Mouse (Mus musculus) hindbrain, embryonic 10.5 days (tissue): ENCODE measurements around the gene Lcn4. TPM values are rescaled to one million over a fixed set of nuclear protein-coding genes. Genes with fewer than 3 reads are reported as not detected.

Experiments used
- DNase-seq: peaks from one replicate; pipeline ENCODE4 v3.0.0-alpha.2; 2017; ENCODE audit warnings: low spot score
- H3K27ac ChIP-seq: fragments of 300-500 bp; sonication (generic); 2 replicates; pipeline ENCODE4 v1.5.1; 2016; ENCODE audit warnings: mild to moderate bottlenecking, moderate library complexity
- H3K27me3 ChIP-seq: fragments of 300-500 bp; sonication (generic); 2 replicates; pipeline ENCODE4 v1.6.1; 2016; ENCODE audit warnings: mild to moderate bottlenecking; ENCODE audit not compliant: poor library complexity, insufficient read depth, severe bottlenecking
- H3K36me3 ChIP-seq: fragments of 300-500 bp; sonication (generic); 2 replicates; pipeline ENCODE4 v1.6.1; 2016; ENCODE audit warnings: mild to moderate bottlenecking, moderate library complexity
- H3K4me1 ChIP-seq: fragments of 300-500 bp; sonication (generic); replicated peaks from 2 replicates; pipeline ENCODE4 v1.6.1; 2016; ENCODE audit warnings: mild to moderate bottlenecking
- H3K4me3 ChIP-seq: fragments of 300-500 bp; sonication (generic); 2 replicates; pipeline ENCODE4 v1.5.1; 2016; ENCODE audit warnings: mild to moderate bottlenecking, moderate library complexity
- H3K9me3 ChIP-seq: fragments of 300-500 bp; sonication (generic); 2 replicates; pipeline ENCODE4 v1.6.1; 2016; ENCODE audit warnings: mild to moderate bottlenecking, moderate library complexity
- WGBS: fragments of 180-500 bp; shearing (Covaris S2); methylation state at CpG from one replicate; pipeline ENCODE4 v1.1.7; 2016; 5-methylcytosine and 5-hydroxymethylcytosine counted together
- polyA plus RNA-seq: library from polyadenylated mRNA; unstranded; fragments of >200 nt; fragmentation: Nextera tagmentation; extraction: Ambion mirVana; gene quantifications from 2 replicates; pipeline ENCODE4 v1.2.1, GENCODE M21; 2016

Gene Lcn4
- polyA plus RNA-seq, 1 experiment from 2014 or later = not detected

- Histone ChIP-seq H3K9me3 (no peaks in the 10 kb centered on the region), H3K27me3 (peaks cover 3% of the 10 kb centered on the region; the same call in 1 of the 2 replicates), H3K4me1 (peaks cover 66% of the 10 kb centered on the region), H3K27ac (0 out of 2 replicates have a peak overlapping the region, but pooled peaks have one; percentile 9), H3K36me3 (peaks cover 50% of the 10 kb centered on the region), H3K4me3 (no peak overlapping the region)
- DNase-seq = no peak
- 88% methylated on average over 16 of the region's 16 CpGs for WGBS
Measured at GRCm38 (mm10) chr2:26632541-26633395, 38.3 kb downstream of the Lcn4 start.

- H3K4me3 ChIP-seq = peak overlapping the region; percentile 78
- whole genome bisulfite sequencing = 19% methylated on average over 5 of the region's 5 CpGs
Measured at GRCm38 (mm10) chr2:26628792-26629437, 42.2 kb downstream of the Lcn4 start.

GRCm38 (mm10) chr2:26627921-26628739 lies 43.0 kb downstream of the Lcn4 start, which contains the start of gene Fam69b:
TSS of gene Fam69b (plus strand) at chr2:26628457.
- Histone ChIP-seq H3K4me1 (peaks cover 43% of the 10 kb centered on the region), H3K27ac (peak within 1 kb of the TSS; percentile 94), H3K36me3 (peaks cover 5% of the 10 kb centered on the region; the same call in 1 of the 2 replicates), H3K9me3 (no peaks in the 10 kb centered on the region), H3K4me3 (peak within 1 kb of the TSS; percentile 78), H3K27me3 (peaks cover 14% of the 10 kb centered on the region)
- under 1% methylated on average over 70 of the region's 70 CpGs for WGBS
- DNase-seq = peak; percentile 76

More at GRCm38 (mm10) chr2:26628792-26629437, 42.2 kb downstream of the Lcn4 start:
- peaks cover 12% of the 10 kb centered on the region for H3K36me3 ChIP-seq
- DNase-seq = peak; percentile 55
- H3K9me3 ChIP-seq = no peaks in the 10 kb centered on the region
- peaks cover 14% of the 10 kb centered on the region for H3K27me3 ChIP-seq
- H3K4me1 ChIP-seq = peaks cover 50% of the 10 kb centered on the region
- peak overlapping the region; percentile 94 for H3K27ac ChIP-seq

GRCm38 (mm10) chr2:26626081-26626480 lies 45.0 kb downstream of the Lcn4 start:
- peaks cover 37% of the 10 kb centered on the region for H3K4me1 ChIP-seq
- no peak overlapping the region for H3K27ac ChIP-seq
- WGBS = 73% methylated on average over 3 of the region's 3 CpGs
- H3K4me3 ChIP-seq = no peak overlapping the region
- peaks cover 14% of the 10 kb centered on the region for H3K27me3 ChIP-seq
- DNase-seq = no peak
- H3K36me3 ChIP-seq = no peaks in the 10 kb centered on the region; the same call in 1 of the 2 replicates
- no peaks in the 10 kb centered on the region for H3K9me3 ChIP-seq

GRCm38 (mm10) chr2:26625419-26625818 lies 45.7 kb downstream of the Lcn4 start:
- Histone ChIP-seq H3K9me3 (no peaks in the 10 kb centered on the region), H3K27me3 (peaks cover 14% of the 10 kb centered on the region), H3K27ac (no peak overlapping the region), H3K36me3 (no peaks in the 10 kb centered on the region), H3K4me3 (no peak overlapping the region), H3K4me1 (peaks cover 30% of the 10 kb centered on the region)
- no peak for DNase-seq
- 86% methylated on average over 3 of the region's 3 CpGs for WGBS

- Histone ChIP-seq H3K36me3 (no peaks in the 10 kb centered on the region), H3K27me3 (peaks cover 13% of the 10 kb centered on the region), H3K4me1 (peaks cover 8% of the 10 kb centered on the region; the same call in 1 of the 2 replicates), H3K27ac (no peak overlapping the region), H3K4me3 (no peak overlapping the region), H3K9me3 (no peaks in the 10 kb centered on the region)
- no peak for DNase-seq
- WGBS = 74% methylated on average over 5 of the region's 5 CpGs
Measured at GRCm38 (mm10) chr2:26622984-26623383, 48.1 kb downstream of the Lcn4 start.

- H3K27me3 ChIP-seq = no peaks in the 10 kb centered on the region; the same call in 1 of the 2 replicates
- 60% methylated on average over 2 of the region's 2 CpGs for WGBS
- no peak overlapping the region for H3K27ac ChIP-seq
- no peak for DNase-seq
- H3K4me3 ChIP-seq = no peak overlapping the region
- no peaks in the 10 kb centered on the region for H3K36me3 ChIP-seq
- no peaks in the 10 kb centered on the region for H3K4me1 ChIP-seq
- H3K9me3 ChIP-seq = no peaks in the 10 kb centered on the region
Measured at GRCm38 (mm10) chr2:26621246-26621645, 49.8 kb downstream of the Lcn4 start.

GRCm38 (mm10) chr2:26617928-26618327 lies 53.2 kb downstream of the Lcn4 start:
- no peak for DNase-seq
- Histone ChIP-seq H3K4me3 (no peak overlapping the region), H3K4me1 (no peaks in the 10 kb centered on the region), H3K36me3 (no peaks in the 10 kb centered on the region), H3K9me3 (no peaks in the 10 kb centered on the region), H3K27me3 (no peaks in the 10 kb centered on the region; the same call in 1 of the 2 replicates), H3K27ac (no peak overlapping the region)
- WGBS = 65% methylated on average over 7 of the region's 7 CpGs

Other genes starting within 250 kb of the Lcn4 start
- gene Sec16a, start 226.1 kb downstream of the Lcn4 start, polyA plus RNA-seq = 25.2 and 28.9 TPM in 2 replicates
- 39.1 and 46.4 TPM in 2 replicates for gene Notch1, start 154.6 kb downstream of the Lcn4 start, polyA plus RNA-seq
- 78.3 and 101 TPM in 2 replicates for gene Egfl7, start 91.3 kb downstream of the Lcn4 start, polyA plus RNA-seq
- not detected in 2 replicates for gene Gm20532, start 84.6 kb downstream of the Lcn4 start, polyA plus RNA-seq
- 12.3 and 13.5 TPM in 2 replicates for gene Agpat2, start 66.9 kb downstream of the Lcn4 start, polyA plus RNA-seq
- 32.8 and 48.5 TPM in 2 replicates for gene Fam69b, start 42.8 kb downstream of the Lcn4 start, polyA plus RNA-seq
- not detected in 2 replicates for gene Abo, start 193.7 kb upstream of the Lcn4 start, polyA plus RNA-seq
- gene Surf6, start 231.6 kb upstream of the Lcn4 start, polyA plus RNA-seq = 30.8 and 33.4 TPM in 2 replicates
- gene Med22, start 239.4 kb upstream of the Lcn4 start, polyA plus RNA-seq = 111 and 130 TPM in 2 replicates
- gene Rpl7a, start 239.5 kb upstream of the Lcn4 start, polyA plus RNA-seq = 566 and 674 TPM in 2 replicates
- gene Surf2, start 245.1 kb upstream of the Lcn4 start, polyA plus RNA-seq = 53.2 and 58.0 TPM in 2 replicates
- 47.4 and 53.6 TPM in 2 replicates for gene Surf1, start 245.2 kb upstream of the Lcn4 start, polyA plus RNA-seq